Mouse (Mus musculus): Measurements from ENCODE around the gene Ptpn9.

DNA sequence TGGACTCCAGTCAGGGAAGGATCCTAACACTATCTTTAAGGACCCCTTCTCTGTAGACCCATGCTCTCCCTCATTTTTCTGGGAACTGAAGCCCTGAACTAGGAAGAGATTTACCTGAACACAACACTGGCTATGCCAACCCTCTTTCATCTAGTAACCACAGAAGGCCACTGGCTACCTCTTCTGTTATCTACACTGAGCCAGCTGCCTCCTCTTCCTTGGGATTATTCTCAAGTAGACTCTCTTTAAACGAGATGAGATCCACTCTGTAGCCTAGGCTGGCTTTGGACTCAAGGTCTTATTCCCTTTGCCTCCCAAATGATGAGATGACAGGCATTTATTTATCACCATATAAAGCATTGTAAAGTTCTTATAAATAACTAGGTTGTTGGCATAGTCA is 75.5 kb downstream of the Ptpn9 start:
- TF ChIP-seq POLR2A (IDR thresholded peaks at IDR 0.05; ENCODE audit: extremely low read depth, insufficient read depth, low read length), result no peak
- no peak for TF ChIP-seq CTCF (IDR thresholded peaks at IDR 0.05; ENCODE audit: low read depth, low read length)

All from liver, adult 2 months (tissue).